Mouse (Mus musculus): Measurements from ENCODE around the gene Ccdc34. TPM values are rescaled to one million over a fixed set of nuclear protein-coding genes. Genes with fewer than 3 reads are reported as not detected.

The Ccdc34 gene
- total RNA-seq, 1 experiment from 2014 or later, result 9.9 TPM

DNA sequence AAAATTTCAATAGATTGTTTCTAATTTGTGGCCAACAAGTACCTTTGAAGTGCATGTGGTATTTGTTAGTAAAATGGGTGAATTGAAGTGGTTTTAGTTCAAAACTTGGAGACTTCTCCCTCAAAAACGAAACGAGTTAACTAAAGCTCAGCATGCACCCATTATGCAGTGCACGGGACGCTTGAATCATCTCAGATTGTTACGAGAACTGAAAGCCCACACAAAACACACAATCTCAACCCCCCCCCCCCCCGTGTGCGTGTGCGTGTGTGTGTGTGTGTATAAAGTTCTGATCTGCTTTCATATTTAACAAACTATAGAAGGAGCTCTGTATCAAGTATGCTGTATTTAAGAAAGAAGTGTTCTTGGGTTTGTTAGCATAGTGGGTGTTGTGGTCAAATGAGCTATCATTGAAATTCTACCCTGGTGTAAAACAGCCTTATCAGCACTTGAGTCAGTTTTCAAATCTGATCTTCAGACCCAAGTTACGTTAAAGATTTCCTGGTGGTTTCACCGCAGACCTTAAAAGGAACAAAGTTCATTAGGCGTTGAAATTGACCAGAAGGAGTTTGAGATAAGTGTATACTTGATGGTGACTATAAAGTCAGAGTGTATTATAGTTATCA is 25.1 kb upstream of the Ccdc34 start:
- no peak for ATAC-seq (replicated peaks; ENCODE audit: insufficient number of reproducible peaks, low FRiP score, low TSS enrichment, poor library complexity, severe bottlenecking)

DNA sequence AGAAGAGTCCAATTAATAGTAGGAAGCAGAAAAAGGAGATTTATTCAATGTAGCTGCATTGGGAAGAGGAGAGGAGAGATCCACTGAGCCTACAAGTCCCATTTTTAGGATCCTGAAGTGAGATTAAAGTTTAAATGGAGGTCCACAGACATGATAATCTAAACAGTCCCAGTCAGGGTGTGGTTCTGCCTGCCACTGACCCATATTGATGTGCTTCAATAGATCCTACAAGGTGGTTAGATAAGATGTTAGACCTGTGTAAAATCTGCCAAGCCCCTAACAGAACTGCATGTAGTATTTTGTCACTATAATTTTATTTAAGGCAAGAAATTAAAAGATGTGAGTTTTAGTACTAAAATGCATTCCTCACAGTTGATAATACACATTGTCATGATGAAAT is 24.2 kb upstream of the Ccdc34 start:
- ATAC-seq (replicated peaks; ENCODE audit: insufficient number of reproducible peaks, low FRiP score, low TSS enrichment, poor library complexity, severe bottlenecking), result no peak

DNA sequence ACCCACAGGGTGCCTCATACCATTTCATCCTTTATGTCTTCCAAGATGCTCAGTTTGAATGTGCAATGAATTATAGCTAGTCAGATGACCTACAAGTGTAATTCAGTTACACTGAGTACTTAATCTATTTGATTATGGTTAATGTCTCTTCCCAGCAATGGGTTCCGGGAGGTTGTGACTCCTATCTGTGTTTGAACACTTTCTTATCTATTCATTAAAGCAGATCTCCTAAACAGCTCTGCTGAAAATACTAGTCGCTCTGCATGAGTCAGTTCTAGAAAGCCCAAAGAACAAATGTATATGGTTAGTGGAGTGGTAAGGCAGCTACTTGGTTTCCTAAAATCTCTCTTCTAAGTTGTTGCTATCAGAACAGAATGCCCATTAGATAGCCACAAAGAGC is 22.6 kb upstream of the Ccdc34 start:
- ATAC-seq (replicated peaks; ENCODE audit: insufficient number of reproducible peaks, low FRiP score, low TSS enrichment, poor library complexity, severe bottlenecking), result no peak

DNA sequence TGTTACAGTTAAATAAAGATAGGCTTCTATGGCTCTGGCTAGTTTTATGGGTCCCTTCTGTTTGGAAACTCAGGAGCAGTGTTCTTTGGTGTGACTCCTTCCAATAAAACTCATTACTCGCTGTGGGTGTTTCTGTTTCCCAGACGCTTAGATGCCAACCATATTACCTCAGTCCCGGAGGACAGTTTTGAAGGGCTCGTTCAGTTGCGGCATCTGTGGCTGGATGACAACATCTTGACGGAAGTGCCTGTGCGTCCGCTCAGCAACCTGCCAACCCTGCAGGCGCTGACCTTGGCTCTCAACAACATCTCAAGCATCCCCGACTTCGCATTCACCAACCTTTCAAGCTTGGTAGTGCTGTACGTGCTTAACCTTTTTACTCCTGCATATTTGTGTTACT is 21.2 kb upstream of the Ccdc34 start:
- no peak for ATAC-seq (replicated peaks; ENCODE audit: insufficient number of reproducible peaks, low FRiP score, low TSS enrichment, poor library complexity, severe bottlenecking)

DNA sequence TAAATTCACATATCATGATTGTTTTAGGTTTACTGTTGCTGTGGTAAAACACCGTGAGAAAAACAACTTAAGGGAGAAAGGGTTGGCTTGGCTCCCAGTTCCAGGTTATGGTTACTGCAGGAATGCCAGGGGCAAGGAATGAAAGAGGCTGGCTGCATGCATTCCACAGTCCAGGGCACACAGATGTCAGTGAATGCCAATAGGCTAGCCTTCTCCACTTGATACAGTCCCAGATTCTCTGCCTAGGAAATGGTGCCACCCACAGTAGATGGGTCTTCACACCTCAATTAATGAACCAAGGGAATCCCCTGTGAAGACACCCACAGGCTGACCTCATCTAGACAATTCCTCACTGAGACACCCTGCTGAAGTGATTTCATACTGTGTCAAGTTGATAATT is 12.9 kb upstream of the Ccdc34 start:
- ATAC-seq (replicated peaks; ENCODE audit: insufficient number of reproducible peaks, low FRiP score, low TSS enrichment, poor library complexity, severe bottlenecking), result no peak

DNA sequence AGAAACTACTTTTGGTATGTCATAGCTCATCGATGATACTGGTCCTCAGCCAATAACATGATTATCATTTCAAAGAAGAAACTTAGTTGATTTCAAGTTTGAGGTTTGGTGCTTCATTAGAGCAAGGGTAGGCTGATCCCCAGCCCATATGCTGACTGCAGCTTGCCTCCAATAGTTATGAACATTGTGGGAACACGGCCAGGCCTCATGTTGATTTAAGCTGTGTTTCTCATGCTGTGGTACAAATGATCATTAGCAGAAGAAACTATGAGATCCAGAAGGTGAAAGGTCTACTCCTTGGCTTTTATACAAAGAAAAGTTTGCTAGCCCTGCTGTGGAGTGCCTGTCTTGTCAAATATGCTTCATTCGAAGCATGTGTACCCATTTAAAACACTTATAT is 12.5 kb upstream of the Ccdc34 start:
- no peak for ATAC-seq (replicated peaks; ENCODE audit: insufficient number of reproducible peaks, low FRiP score, low TSS enrichment, poor library complexity, severe bottlenecking)

DNA sequence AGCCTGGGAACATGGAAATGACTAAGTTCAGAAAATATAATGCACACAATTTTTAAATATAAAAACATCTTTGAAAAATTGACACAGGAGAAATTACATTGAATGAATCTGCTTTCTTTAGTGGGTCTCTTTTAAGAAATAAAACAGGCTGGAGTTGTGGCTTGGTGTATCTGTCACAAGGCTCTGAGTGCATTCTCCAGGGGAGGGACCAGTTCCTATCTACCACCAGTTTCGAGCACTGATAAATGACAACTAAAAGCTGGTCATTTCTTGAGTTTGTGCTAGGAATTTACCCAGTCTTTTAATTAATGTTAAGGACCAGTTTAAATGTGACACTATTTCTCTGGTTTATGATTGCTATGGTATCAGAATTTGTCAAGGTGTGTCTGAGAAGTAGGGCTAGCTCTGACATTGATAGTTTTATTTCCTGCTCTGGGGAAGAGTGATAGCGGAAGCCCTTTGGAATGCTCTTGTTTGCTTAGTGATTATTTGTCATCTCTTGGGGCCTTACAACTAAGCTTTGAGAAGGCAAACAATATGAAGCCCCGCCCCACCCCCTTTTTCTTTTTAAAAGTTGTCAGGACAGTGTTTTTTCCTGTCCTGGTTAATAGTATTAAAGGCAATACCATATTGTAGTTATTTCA is 11.9 kb upstream of the Ccdc34 start:
- no peak for ATAC-seq (replicated peaks; ENCODE audit: insufficient number of reproducible peaks, low FRiP score, low TSS enrichment, poor library complexity, severe bottlenecking)

DNA sequence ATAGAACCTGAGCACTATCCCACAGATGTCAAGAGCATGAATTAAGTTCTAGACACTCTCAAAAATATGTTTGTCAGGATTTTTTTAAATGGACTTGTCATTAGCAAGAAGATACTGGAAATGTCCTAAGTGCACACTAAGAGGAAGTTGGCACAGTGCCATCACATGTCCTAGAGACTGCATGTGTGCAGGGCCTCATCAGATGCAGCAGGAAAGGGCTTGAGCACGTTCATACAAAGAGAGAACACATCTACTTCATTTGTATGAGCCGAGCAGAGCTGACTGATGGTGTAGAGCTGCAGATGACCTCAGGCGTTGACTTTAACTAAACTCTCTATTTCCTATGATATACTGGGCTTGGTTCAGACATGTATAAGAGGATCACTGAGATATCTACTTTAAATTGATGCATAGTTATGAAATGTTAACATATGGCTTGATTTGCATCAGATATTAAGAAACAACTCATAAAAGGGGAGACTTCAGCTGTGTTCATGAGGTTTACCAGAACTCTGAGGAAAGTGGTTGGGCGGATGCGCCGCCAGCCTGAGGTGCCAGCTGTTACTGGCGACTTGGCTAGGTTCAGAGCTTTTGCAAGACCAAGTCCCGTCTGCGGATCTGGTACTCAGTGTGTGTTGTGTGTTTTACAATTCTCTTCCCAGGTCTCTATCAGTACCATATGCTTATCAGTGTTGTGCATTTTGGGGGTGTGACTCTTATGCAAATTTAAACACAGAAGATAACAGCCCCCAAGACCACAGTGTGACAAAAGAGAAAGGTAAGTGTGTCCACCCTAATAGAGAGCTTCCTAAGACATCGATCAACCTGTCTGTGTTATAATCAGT is 10.0 kb upstream of the Ccdc34 start:
- ATAC-seq (replicated peaks; ENCODE audit: insufficient number of reproducible peaks, low FRiP score, low TSS enrichment, poor library complexity, severe bottlenecking), result no peak

DNA sequence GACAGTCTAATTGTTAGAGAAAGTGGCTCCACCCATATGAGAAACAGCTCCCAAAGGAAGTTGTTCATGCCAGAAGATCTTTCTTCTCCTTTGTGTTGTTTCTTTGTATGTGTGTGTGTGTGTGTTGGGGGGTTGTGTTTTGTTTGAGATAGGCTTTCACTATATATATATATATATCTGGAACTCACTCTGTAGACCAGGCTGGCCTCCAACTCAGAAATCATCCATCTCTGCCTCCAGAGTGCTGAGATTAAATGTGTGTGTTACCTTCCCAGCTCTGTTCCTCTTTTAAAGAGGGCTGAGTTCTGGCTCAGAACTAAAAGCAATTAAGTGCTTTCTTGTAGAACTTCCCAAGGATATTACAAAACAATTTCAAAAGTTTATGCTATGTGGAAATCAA is 8.2 kb upstream of the Ccdc34 start:
- no peak for ATAC-seq (replicated peaks; ENCODE audit: insufficient number of reproducible peaks, low FRiP score, low TSS enrichment, poor library complexity, severe bottlenecking)

DNA sequence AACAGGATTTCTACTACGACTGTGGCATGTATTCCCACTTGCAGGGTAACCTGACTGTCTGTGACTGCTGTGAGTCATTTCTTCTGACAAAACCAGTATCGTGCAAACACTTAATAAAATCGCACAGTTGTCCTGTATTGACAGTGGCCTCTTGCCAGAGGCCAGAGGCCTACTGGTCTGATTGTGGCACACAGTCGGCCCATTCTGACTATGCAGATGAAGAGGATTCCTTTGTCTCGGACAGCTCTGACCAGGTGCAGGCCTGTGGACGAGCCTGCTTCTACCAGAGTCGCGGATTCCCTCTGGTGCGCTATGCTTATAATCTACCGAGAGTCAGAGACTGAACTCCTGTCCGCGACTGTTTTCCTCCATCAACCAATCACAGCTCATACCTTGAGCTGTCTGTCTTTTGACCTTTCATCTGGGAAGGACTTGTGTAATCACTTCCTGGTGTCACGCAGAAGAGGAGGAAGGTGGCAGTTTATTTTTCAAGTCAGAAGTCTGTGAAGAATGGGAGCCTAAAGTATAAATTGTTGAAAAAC is 5.4 kb upstream of the Ccdc34 start:
- ATAC-seq (replicated peaks; ENCODE audit: insufficient number of reproducible peaks, low FRiP score, low TSS enrichment, poor library complexity, severe bottlenecking), result no peak

DNA sequence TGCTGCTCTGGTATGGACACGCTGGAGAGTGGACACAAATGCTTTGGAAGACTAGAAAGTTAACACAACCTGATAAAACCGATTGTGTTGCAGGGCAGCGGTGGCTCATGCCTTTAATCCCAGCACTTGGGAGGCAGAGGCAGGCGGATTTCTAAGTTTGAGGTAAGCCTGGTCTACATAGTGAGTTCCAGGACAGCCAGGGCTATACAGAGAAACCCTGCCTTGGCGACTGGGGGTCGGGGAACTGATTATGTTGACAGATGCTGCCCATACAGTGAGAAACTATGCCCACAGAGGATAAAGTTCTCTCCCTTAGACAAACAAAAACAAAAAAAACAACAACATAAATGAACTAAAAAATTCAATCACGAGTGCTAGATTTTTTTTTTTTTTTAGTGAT is 530 bp upstream of the Ccdc34 start:
- ATAC-seq (replicated peaks; ENCODE audit: insufficient number of reproducible peaks, low FRiP score, low TSS enrichment, poor library complexity, severe bottlenecking), result no peak

DNA sequence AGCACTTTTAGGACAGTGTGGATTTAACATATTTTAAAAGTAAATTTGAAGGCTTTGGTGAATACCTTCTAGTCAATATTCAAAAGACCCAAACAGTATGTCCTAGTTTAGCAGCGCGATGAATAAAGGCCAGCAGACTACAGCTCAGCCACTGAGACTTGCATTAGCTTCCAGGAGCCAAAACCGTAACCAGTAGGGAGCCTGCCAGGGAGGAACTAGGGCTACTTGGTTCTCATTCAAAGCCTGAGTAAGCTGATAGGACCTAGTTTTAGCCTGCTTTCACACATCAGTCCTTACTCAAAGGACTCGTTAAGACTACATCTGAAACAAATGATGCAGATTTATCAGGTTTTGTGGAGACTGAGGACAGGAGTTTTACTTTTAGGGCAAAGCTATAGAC is 2.0 kb downstream of the Ccdc34 start:
- ATAC-seq (replicated peaks; ENCODE audit: insufficient number of reproducible peaks, low FRiP score, low TSS enrichment, poor library complexity, severe bottlenecking), result no peak

DNA sequence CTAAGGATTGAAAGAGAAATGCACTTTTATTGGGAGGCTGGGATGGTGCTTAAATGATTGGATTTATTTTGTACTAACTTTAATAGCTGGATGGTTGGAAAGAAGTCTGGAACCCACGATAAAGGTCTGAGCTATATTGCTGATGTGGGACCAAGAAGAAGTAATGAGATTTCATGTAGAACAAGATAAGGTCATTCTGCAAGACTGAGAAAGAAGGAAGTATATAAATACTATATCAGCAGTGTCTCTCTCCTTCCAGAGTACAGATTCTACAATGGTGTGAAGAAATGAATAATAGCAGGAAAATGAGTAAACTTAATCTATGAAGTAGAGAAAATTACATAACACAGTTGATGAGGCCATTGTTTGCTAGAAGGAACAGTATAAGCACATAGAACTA is 2.8 kb downstream of the Ccdc34 start:
- ATAC-seq (replicated peaks; ENCODE audit: insufficient number of reproducible peaks, low FRiP score, low TSS enrichment, poor library complexity, severe bottlenecking), result no peak

DNA sequence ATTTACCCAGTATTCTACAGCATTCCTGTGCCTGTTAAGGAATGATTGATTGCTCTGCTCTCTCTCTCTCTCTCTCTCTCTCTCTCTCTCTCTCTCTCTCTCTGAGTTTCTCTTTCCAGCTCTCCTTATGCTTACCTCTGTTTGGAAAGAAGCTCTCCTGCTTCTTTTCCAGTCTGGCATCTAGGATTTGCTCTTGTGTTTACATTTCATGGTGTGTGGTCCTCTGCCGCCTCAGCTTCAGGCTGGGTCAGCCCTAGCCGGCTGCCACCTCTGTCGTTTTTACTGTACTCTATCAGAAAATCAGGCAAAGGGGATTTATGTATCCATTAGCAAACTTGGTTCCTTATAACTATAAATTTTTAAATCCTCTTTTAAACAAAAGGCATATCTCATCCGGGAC is 18.6 kb downstream of the Ccdc34 start:
- no peak for ATAC-seq (replicated peaks; ENCODE audit: insufficient number of reproducible peaks, low FRiP score, low TSS enrichment, poor library complexity, severe bottlenecking)

DNA sequence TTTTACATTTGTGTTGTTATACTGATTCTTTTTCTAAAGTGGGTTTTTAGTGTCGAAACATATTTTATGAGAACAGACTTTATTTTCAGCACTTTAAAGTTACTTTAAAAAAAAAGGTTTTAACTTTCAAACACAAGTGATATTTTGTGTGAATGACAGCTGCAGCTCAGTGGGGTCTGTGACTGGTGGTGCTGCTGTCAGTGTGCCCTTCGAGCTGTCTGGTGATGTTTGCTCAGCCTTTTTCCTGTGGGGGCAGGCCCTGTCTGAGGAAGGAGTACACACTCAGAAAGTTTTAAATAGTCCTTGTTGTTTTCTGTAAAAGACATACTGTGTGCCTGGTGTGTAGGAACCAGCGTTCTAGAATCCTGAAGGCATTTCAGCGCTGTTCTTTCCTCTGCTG is 19.0 kb downstream of the Ccdc34 start:
- ATAC-seq (replicated peaks; ENCODE audit: insufficient number of reproducible peaks, low FRiP score, low TSS enrichment, poor library complexity, severe bottlenecking), result no peak

DNA sequence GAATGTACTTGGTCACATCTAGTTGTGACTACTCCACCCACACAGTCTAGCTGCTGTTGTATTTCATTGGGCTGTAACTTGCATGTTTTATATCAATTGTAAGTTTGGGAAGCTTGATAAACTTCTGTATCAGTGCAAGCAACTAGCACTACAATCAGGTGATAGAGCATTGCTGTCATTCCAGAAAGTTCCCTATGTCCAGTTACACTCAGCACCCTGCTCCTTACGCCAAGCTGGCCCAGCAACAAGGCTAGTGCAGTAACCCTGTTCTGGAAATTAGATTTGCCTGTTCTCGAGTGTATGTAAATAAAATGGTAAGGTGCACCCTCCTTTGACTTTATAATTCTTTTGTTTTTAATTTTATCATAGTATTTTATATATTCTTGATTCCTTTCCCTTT is 19.6 kb downstream of the Ccdc34 start:
- no peak for ATAC-seq (replicated peaks; ENCODE audit: insufficient number of reproducible peaks, low FRiP score, low TSS enrichment, poor library complexity, severe bottlenecking)

DNA sequence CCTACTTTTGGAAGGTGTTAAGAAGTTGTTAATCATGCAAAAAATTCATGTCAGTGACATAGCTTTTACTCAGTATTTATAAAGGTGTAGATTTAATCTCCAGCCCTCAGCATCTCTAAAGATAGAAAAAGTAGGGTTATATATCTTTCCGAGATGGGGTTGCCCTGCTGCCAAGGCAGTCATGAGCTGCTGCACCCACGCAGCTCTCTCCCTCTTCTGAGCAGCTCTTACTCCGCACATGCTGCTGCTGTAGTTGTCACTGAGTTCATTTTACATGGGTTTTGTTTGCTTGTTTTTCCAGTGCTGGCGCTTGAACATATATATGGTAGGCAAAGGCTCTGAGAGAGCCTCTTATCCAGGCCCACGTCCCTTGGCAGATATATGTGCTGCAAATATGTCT is 20.7 kb downstream of the Ccdc34 start:
- ATAC-seq (replicated peaks; ENCODE audit: insufficient number of reproducible peaks, low FRiP score, low TSS enrichment, poor library complexity, severe bottlenecking), result no peak

DNA sequence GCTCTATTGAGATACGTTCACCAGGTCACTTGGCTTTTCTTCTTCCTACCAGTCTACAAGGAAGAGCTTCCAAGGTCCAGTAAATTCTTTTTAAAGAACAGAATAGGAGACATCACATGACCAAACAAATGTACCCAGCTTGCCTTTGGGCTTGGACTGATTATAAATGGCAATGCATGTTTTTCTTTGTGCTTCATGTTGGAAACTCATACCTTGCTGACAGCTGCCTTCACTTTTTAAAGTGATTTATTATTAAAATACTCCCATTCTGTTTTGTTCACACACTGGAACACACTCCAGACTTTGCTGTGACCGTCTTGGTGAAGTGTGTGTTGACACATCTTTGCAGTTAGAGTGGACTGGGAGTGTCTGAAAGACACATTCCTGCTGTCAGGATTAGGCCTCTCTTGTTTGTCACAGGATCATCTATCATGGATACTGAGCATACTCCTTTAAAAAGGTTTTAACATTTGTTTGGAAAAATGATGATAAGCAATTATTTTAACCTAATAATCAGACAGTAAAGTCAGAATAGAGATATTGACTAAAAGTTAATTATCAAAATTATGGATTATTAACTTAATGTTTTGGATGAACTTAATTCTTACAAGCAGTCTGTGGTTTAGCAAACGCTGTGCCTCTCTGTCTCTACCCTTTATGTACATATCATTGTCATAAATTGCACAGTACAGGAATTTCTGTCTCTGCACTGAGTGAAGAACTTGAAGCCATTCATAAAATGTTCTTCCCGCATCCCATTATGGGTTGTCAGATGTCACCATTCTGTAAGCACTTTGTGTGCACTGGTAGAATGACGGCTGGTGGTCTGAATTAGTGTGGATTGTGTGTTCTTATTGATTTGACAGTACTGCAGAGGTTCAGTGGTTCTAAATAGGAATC is 25.5 kb downstream of the Ccdc34 start:
- no peak for ATAC-seq (replicated peaks; ENCODE audit: insufficient number of reproducible peaks, low FRiP score, low TSS enrichment, poor library complexity, severe bottlenecking)

DNA sequence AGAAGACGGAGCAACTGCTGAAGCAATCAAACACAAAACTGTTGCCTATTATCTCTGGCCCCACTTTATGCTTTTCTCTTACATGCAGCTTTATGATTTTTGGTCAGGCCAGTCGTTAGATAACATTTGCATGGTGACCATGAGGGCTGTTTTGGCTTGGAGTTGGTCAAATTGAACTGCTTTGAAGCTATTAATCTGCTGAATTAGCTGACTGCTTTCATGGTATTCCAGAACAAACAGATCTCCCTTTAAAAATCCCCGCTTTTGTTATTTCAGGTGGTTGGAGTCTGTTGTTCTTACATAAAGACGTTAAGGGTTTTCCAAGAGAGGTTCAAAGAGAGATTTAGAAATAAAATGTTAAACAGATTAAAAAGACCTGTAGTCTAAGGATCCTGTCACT is 40.8 kb downstream of the Ccdc34 start:
- ATAC-seq (replicated peaks; ENCODE audit: insufficient number of reproducible peaks, low FRiP score, low TSS enrichment, poor library complexity, severe bottlenecking), result no peak

Measured in monocyte, adult 5-6 weeks (primary cell).